Mouse (Mus musculus) hindbrain, embryonic 15.5 days (tissue): ENCODE results near the gene Hist1h4k. TPM values are rescaled to one million over a fixed set of nuclear protein-coding genes. Genes with fewer than 3 reads are reported as not detected.
"Not testable (repeated sequence)": the region's sequence is repeated elsewhere in the genome, so short reads cannot be mapped to it uniquely, and the experiment has no call there.

Experiments
- ATAC-seq: fragments of 200-750 bp; cut with Nextera tagmentation; 2 replicates; pipeline ENCODE4 v1.8.0; 2017; ENCODE audit warnings: low read depth, moderate number of reproducible peaks, moderate TSS enrichment; ENCODE audit not compliant: low FRiP score
- H3K27ac ChIP-seq: fragments of 300-500 bp; sonication (generic); replicated peaks from 2 replicates; pipeline ENCODE4 v1.5.1; 2015; ENCODE audit warnings: mild to moderate bottlenecking, inconsistent platforms
- H3K27me3 ChIP-seq: fragments of 300-500 bp; sonication (generic); 2 replicates; pipeline ENCODE4 v1.6.1; 2015; ENCODE audit warnings: control low read depth, inconsistent platforms
- H3K36me3 ChIP-seq: fragments of 300-500 bp; sonication (generic); 2 replicates; pipeline ENCODE4 v1.6.1; 2015; ENCODE audit warnings: control low read depth, inconsistent platforms
- H3K4me1 ChIP-seq: fragments of 300-500 bp; sonication (generic); replicated peaks from 2 replicates; pipeline ENCODE4 v1.6.1; 2015; ENCODE audit warnings: control low read depth, inconsistent platforms
- H3K4me2 ChIP-seq: fragments of 300-500 bp; sonication (generic); 2 replicates; pipeline ENCODE4 v1.6.1; 2015; ENCODE audit warnings: moderate library complexity, mild to moderate bottlenecking, inconsistent platforms
- H3K4me3 ChIP-seq: fragments of 300-500 bp; sonication (generic); 2 replicates; pipeline ENCODE4 v1.5.1; 2015; ENCODE audit warnings: mild to moderate bottlenecking, inconsistent platforms
- H3K9ac ChIP-seq: fragments of 300-500 bp; sonication (generic); 2 replicates; pipeline ENCODE4 v1.6.1; 2015; ENCODE audit warnings: inconsistent platforms
- H3K9me3 ChIP-seq: fragments of 300-500 bp; sonication (generic); 2 replicates; pipeline ENCODE4 v1.6.1; 2016; ENCODE audit warnings: control low read depth, inconsistent platforms
- WGBS: fragments of 180-500 bp; shearing (Covaris S2); methylation state at CpG from one replicate; pipeline ENCODE4 v1.1.7; 2015; 5-methylcytosine and 5-hydroxymethylcytosine counted together
- polyA plus RNA-seq: library from polyadenylated mRNA; unstranded; fragments of >200 nt; fragmentation: Nextera tagmentation; extraction: Ambion mirVana; gene quantifications from 2 replicates; pipeline ENCODE4 v1.2.1, GENCODE M21; 2015

The Hist1h4k gene
- polyA plus RNA-seq, 1 experiment from 2014 or later = 1.5 TPM

DNA sequence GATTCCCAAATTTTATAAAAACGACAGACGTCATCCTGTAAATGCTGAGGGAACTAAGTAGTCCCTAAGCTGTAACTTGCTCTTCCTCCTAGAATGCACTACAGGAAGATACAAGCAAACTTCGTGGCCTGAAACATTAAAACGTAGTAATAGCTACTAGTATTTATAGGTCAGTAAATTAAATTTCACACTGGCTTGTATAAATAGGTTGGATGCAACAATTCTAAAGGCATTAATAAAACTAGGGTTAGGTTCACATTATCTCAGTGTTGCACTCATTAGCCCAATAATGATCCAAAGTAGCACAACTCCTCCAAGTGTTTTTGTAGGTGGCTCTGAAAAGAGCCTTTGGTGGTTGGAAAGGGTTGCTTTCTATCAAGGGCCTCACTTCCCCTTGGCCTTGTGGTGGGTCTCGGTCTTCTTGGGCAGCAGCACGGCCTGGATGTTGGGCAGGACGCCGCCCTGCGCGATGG lies 2.8 kb upstream of the Hist1h4k start:
- Histone ChIP-seq H3K4me2 (peak overlapping the region; percentile 88), H3K9me3 (no peaks in the 10 kb centered on the region), H3K4me1 (peaks cover 31% of the 10 kb centered on the region), H3K27me3 (no peaks in the 10 kb centered on the region), H3K36me3 (no peaks in the 10 kb centered on the region), H3K27ac (peak overlapping the region; percentile 94), H3K9ac (peak overlapping the region; percentile 60), H3K4me3 (peak overlapping the region; percentile 47)
- 2% methylated on average over 10 of the region's 10 CpGs for WGBS
- ATAC-seq = no peak

DNA sequence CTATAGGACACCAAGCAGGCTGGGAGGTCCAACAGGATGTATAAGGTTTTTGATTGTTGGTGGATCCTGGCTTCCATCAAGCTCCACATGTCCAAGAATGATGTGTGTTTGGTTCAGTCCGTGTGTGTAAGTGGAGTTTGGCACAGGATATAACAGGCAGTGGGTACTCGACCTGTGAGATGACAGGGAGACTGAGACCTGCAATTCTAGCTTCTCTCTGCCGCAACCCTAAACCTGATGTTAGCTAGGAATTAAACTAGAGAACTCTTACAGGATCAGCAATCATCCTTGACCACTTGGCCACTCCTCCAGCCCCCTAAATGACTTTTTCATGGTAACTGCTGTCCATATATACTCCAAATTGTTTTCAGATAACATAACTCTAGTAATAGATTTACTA lies 2.1 kb upstream of the Hist1h4k start:
- Histone ChIP-seq H3K4me1 (peaks cover 31% of the 10 kb centered on the region), H3K27ac (0 out of 2 replicates have a peak overlapping the region, but pooled peaks have one; percentile 2), H3K4me2 (0 out of 2 replicates have a peak overlapping the region, but pooled peaks have one; percentile 88), H3K4me3 (no peak overlapping the region), H3K27me3 (no peaks in the 10 kb centered on the region), H3K36me3 (no peaks in the 10 kb centered on the region), H3K9ac (no peak overlapping the region), H3K9me3 (no peaks in the 10 kb centered on the region)
- no peak for ATAC-seq
- 52% methylated on average over 3 of the region's 3 CpGs for WGBS

DNA sequence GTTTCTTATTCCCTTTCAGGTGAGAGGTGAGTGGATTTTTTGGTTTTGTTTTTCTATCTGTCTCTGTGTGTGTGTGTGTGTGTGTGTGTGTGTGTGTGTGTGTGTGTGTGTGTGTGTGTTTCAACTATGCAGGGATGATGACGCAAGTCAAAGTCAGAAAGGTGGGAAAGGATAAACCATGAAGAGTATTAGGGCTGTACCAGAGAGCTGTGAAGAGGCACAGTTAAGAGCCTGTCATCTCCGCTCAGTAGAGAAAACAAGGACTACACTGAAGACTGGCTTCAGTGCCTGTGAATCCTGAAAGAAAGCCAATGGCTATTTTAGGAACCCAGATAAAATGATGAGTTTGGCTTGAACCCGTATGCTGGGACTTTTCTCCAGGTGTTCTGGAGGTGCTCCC lies 1.5 kb upstream of the Hist1h4k start:
- H3K27me3 ChIP-seq = no peaks in the 10 kb centered on the region
- ATAC-seq = no peak
- no peak overlapping the region for H3K27ac ChIP-seq
- H3K4me3 ChIP-seq = no peak overlapping the region
- H3K4me2 ChIP-seq = no peak overlapping the region
- H3K9me3 ChIP-seq = no peaks in the 10 kb centered on the region
- H3K9ac ChIP-seq = no peak overlapping the region
- H3K4me1 ChIP-seq = peaks cover 31% of the 10 kb centered on the region
- 79% methylated on average over 3 of the region's 3 CpGs for WGBS
- no peaks in the 10 kb centered on the region for H3K36me3 ChIP-seq

DNA sequence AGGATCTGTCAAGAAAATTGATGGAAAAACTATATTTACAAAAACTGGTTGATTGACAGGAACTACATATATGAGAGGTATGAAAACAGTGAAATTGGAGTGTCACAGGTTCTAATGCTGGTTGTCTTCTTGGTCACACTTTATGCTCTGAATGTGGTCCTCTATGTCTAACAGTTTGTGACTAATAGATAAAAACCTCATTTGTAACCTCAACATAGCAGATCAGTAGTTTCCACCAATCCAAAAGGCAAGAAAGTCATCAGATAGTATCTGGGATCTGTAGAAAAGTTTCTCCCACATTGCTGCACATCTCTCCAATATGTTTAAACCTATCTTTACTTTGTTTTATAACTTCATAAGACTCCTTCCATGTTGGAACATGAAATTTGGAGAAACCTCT lies 1.1 kb upstream of the Hist1h4k start:
- Histone ChIP-seq H3K4me3 (no peak overlapping the region), H3K4me1 (peaks cover 31% of the 10 kb centered on the region), H3K9me3 (no peaks in the 10 kb centered on the region), H3K27ac (no peak overlapping the region), H3K36me3 (no peaks in the 10 kb centered on the region), H3K9ac (no peak overlapping the region), H3K4me2 (no peak overlapping the region), H3K27me3 (no peaks in the 10 kb centered on the region)
- ATAC-seq = no peak

DNA sequence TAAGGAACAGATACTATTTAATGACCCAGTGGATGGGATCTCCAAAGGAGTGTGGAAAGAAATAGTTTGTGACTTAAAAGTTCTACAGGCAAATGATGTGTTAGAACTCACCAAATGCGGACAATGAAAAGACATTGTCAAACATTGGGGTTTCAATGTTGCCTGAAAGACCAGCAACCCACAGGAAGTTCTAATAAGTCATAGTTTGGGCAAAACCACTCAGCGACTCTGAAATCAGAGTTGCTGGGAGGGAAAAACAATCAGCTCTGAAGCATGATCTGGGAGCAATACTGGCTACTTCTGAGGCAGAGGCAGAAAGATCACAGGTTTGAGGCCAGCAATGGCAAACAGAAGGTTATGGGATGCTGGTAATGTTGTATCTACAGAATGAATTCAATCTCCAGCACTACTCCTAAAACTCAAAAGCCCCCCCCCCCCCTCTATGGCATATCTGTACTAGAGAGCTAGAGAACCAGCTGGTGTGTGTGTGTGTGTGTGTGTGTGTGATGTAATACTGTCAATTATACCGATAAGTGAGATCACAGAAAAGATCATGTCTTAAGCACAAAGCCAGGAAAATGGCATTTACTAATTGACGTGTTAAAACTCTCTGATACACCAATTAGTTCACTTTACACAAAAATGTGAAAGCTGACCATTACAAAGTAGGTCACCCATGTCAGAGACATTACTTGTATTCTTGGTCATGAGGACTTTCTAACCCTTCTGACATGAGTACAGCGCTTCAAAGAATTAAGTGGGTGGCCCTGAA lies 732 bp downstream of the Hist1h4k start:
- Histone ChIP-seq H3K4me1 (peaks cover 27% of the 10 kb centered on the region), H3K9me3 (no peaks in the 10 kb centered on the region), H3K9ac (peak overlapping the region; percentile 53), H3K36me3 (no peaks in the 10 kb centered on the region), H3K27me3 (no peaks in the 10 kb centered on the region), H3K27ac (peak overlapping the region; percentile 89), H3K4me3 (peak overlapping the region; percentile 48), H3K4me2 (peak overlapping the region; percentile 73)
- ATAC-seq = no peak
- WGBS = 7% methylated on average over 5 of the region's 5 CpGs

DNA sequence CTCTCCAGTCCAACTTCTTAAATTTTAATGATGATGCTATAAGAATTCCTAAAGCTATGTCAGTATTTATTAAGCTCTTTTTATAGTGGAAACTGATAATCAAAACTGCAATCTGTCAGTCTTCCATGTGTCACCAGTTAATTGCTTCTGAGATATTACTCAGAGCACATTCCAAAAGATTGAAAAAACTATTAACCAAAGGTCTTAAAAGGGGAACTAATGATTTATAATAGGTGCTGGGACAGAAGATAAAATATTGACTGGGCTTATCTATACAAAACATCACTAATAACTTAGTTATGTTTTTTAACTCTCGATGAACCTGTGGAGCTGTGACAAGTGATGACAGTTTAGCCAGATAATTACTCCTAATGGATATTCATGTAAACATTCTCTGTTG lies 5.3 kb downstream of the Hist1h4k start:
- Histone ChIP-seq H3K36me3 (no peaks in the 10 kb centered on the region), H3K4me3 (no peak overlapping the region), H3K27ac (no peak overlapping the region), H3K4me1 (peaks cover 12% of the 10 kb centered on the region), H3K9me3 (no peaks in the 10 kb centered on the region), H3K27me3 (no peaks in the 10 kb centered on the region), H3K9ac (no peak overlapping the region), H3K4me2 (no peak overlapping the region)
- ATAC-seq = no peak
- WGBS = 97% methylated on average over 1 of the region's 1 CpGs

DNA sequence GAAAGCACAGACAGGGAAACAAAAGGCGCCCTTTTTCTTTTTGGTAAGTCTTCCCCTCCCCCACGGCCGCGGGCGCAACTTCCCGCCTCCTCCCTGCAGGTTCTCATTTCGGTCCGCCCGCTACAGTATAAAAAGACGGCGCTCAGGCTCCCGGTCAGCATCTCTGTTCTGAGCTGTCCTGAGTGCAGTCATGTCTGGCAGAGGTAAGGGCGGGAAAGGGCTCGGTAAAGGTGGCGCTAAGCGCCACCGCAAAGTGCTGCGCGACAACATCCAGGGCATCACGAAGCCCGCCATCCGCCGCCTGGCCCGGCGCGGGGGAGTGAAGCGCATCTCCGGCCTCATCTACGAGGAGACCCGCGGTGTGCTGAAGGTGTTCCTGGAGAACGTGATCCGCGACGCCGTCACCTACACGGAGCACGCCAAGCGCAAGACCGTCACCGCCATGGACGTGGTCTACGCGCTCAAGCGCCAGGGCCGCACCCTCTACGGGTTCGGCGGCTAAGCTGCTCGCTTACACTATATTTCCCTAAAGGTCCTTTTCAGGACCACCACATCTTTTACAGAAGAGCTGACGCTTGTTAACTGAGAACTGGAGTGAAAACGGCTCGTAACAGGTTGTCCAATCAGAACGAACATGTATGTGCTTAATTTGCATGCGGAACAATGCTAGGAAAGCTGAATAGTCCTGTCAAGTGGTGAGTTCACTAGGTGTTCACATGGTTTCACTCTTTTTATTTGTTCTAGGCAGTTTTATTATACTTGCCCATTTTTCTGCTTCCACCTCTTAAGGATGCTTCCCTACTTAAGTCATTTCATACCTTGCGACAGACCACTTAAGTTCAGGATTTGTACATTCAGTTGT lies 15.2 kb downstream of the Hist1h4k start, which contains the start of gene Hist1h4j:
Gene Hist1h4j, plus strand, starts transcription at position 159 of the 862 bp plus-strand sequence.
- H3K27me3 ChIP-seq, H3K36me3 ChIP-seq, H3K9me3 ChIP-seq: not testable (repeated sequence)
- peak; percentile 91 for ATAC-seq
- Histone ChIP-seq H3K27ac (peak within 1 kb of the TSS; percentile 96), H3K4me2 (peak within 1 kb of the TSS; percentile 73), H3K9ac (peak within 1 kb of the TSS; percentile 54), H3K4me1 (peaks cover 19% of the 10 kb centered on the region), H3K4me3 (peak within 1 kb of the TSS; percentile 56)
- WGBS = under 1% methylated on average over 52 of the region's 56 CpGs

DNA sequence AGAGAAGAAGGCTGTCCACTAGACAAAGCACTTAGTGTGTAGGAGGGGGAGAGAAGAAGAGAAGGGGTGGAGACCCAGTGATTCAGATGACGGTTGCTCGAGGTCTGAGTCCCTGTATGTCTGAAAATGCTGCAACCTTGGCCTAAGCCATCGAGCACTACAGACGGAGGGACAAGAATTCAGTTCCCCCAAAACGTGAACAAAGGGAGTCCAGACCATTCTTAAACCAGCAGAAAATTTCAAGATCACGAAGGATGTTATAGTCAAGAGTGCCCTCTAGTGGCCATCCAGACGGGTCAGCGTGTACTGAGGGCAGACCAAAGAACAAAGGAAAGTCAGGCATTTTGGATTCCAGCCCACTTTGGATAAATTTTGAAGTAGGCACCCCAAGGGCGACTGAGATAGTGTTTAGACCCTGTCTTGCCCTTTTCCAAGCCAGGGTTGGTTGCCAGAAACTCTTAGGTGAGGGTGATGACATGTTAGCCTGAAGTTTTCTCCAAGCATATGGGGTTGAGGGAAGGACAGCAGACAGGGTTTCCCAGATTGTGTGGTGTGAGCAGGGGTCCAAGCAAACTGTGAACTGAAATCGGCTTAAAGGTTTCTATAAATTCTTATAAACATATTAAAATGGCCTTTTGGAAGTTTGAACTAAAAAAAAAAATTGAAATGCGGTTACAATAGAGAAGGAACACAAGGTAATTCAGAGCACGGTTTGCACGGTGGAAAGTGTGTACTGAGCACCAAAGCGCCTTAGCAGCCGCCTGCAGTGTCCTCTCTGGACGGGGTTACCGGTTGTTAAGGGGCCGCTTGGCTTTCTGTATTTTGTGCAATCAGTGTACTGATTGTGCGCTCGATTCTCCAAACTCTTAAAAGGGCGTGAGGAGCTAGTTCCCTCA lies 16.0 kb downstream of the Hist1h4k start:
- WGBS = under 1% methylated on average over 21 of the region's 21 CpGs
- ATAC-seq = peak; percentile 86
- Histone ChIP-seq H3K9ac (peak overlapping the region; percentile 54), H3K27ac (peak overlapping the region; percentile 96), H3K36me3 (no peaks in the 10 kb centered on the region), H3K9me3 (no peaks in the 10 kb centered on the region), H3K4me2 (peak overlapping the region; percentile 73), H3K4me3 (peak overlapping the region; percentile 56), H3K27me3 (no peaks in the 10 kb centered on the region), H3K4me1 (peaks cover 19% of the 10 kb centered on the region)

DNA sequence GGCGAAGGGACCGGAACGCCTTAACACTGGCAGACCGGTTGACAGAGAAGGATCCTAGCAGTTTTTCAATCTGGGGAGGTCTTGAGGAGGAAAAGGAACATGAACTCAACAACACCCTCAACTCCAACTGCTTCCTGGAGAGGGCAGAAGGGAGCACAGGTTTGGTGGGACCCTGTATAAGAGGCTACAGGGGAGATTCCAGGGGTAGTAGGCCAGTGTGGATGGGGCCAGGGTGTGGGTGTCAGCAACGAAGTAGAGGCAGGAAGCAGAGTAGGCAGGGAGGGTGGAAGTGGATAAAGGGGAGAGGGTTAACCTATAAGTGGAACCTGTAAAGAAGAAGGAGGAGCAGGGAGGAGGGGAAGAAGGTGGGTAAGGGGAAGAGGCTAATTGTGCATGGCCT lies 16.8 kb downstream of the Hist1h4k start:
- Histone ChIP-seq H3K36me3 (no peaks in the 10 kb centered on the region), H3K4me1 (peaks cover 19% of the 10 kb centered on the region), H3K27me3 (no peaks in the 10 kb centered on the region), H3K27ac (peak overlapping the region; percentile 96), H3K9me3 (no peaks in the 10 kb centered on the region), H3K9ac (no peak overlapping the region), H3K4me3 (no peak overlapping the region), H3K4me2 (no peak overlapping the region; the same call in 1 of the 2 replicates)
- WGBS = 61% methylated on average over 5 of the region's 5 CpGs
- ATAC-seq = peak; percentile 15; the same call in 1 of the 2 replicates

DNA sequence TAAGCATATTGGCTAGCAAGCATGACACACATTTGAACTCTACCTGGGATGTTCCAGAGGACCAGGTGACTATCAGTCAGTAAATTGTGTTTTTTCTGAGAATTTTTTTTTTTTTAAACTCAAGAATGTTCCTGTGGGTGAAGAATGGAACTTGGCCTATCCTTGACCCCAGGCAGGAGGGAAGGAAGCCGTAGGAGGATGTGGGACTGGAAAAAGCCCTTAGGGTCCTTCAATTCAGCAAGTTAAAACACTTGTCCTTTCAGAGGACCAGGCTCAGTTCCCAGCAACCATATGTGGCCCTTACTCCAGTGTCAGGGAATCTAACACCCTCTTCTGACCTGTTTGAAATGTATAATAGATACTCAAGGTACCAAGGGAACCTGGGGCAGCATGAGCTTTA lies 20.8 kb downstream of the Hist1h4k start:
- 67% methylated on average over 1 of the region's 1 CpGs for WGBS
- H3K9ac ChIP-seq = no peak overlapping the region
- no peak overlapping the region for H3K27ac ChIP-seq
- no peaks in the 10 kb centered on the region for H3K36me3 ChIP-seq
- peaks cover 6% of the 10 kb centered on the region; the same call in 1 of the 2 replicates for H3K4me1 ChIP-seq
- no peak overlapping the region for H3K4me2 ChIP-seq
- H3K9me3 ChIP-seq = no peaks in the 10 kb centered on the region
- H3K4me3 ChIP-seq = no peak overlapping the region
- no peaks in the 10 kb centered on the region for H3K27me3 ChIP-seq
- ATAC-seq = no peak

DNA sequence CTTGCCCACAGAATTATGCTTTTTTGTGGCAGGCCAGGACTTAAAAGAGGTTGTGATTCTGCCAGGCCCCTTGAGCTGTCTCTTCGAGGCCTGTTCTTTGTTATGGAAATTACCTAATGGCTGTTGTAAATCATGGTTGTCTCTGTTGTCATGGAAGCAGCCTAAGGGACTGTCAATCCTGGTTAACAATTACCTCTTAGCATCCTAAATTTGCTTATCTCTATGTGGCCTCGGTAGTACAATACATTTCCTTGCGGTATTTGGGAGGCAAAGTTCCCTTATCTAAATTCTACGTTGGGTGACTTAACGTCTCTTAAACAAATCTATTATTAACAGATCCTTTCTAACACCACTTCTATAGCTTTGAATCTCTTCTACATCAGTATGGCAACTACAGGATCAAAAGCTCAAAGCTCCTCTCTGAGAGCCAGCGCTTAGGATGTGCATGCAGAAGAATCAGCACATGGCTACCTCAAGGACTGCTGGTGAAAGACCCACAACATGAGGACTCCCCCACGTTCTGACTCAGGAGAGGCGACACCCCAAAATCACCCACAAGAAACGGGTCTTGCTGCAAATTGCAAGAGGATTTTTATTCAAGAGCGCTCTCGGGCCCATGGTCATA lies 22.2 kb downstream of the Hist1h4k start:
- Histone ChIP-seq H3K4me2 (no peak overlapping the region), H3K27ac (no peak overlapping the region), H3K4me3 (no peak overlapping the region), H3K4me1 (no peaks in the 10 kb centered on the region), H3K9ac (no peak overlapping the region), H3K27me3 (no peaks in the 10 kb centered on the region), H3K36me3 (no peaks in the 10 kb centered on the region), H3K9me3 (no peaks in the 10 kb centered on the region)
- 21% methylated on average over 11 of the region's 11 CpGs for WGBS
- ATAC-seq = no peak
